Mouse (Mus musculus): ENCODE measurements at regions not wholly inside any gene's neighbourhood (a gene's known extent, or its start where the extent isn't known, plus 50 kb on each side); places are given as distances from the start of the nearest gene placed in this dataset.

- Histone ChIP-seq H3K27ac (ENCODE audit: low read length) (peak overlapping the region; percentile 93), H3K36me3 (ENCODE audit: control insufficient read depth, insufficient read depth) (peaks cover 4% of the 10 kb centered on the region; the same call in 1 of the 2 replicates), H3K4me2 (ENCODE audit: low read length) (peak overlapping the region; percentile 28; the same call in 1 of the 2 replicates), H3K9ac (replicated peaks; ENCODE audit: low read depth, low read length) (peak overlapping the region; percentile 48; the same call in 1 of the 2 replicates), H3K4me3 (replicated peaks; ENCODE audit: low read length) (no peak overlapping the region), H3K27me3 (replicated peaks; ENCODE audit: control insufficient read depth, insufficient read depth, low read length) (no peaks in the 10 kb centered on the region), H3K9me3 (ENCODE audit: control insufficient read depth, low read length) (no peaks in the 10 kb centered on the region), H3K4me1 (replicated peaks; ENCODE audit: control insufficient read depth, insufficient read depth, low read length) (peaks cover 96% of the 10 kb centered on the region)
- ATAC-seq = no peak
- 6% methylated on average over 5 of the region's 5 CpGs for WGBS
Observed at GRCm38 (mm10) chr7:79521259-79521658, 55.1 kb upstream of the Polg start.

GRCm38 (mm10) chr7:79520222-79520710 lies 54.1 kb upstream of the Polg start:
- no peak overlapping the region for H3K4me3 ChIP-seq (replicated peaks; ENCODE audit: low read length)
- H3K9ac ChIP-seq (replicated peaks; ENCODE audit: low read depth, low read length) = peak overlapping the region; percentile 48
- no peaks in the 10 kb centered on the region for H3K27me3 ChIP-seq (replicated peaks; ENCODE audit: control insufficient read depth, insufficient read depth, low read length)
- ATAC-seq = peak; percentile 34
- no peaks in the 10 kb centered on the region for H3K9me3 ChIP-seq (ENCODE audit: control insufficient read depth, low read length)
- peaks cover 95% of the 10 kb centered on the region for H3K4me1 ChIP-seq (replicated peaks; ENCODE audit: control insufficient read depth, insufficient read depth, low read length)
- H3K4me2 ChIP-seq (ENCODE audit: low read length) = peak overlapping the region; percentile 28; the same call in 1 of the 2 replicates
- WGBS = 4% methylated on average over 2 of the region's 2 CpGs
- H3K36me3 ChIP-seq (ENCODE audit: control insufficient read depth, insufficient read depth) = peaks cover 4% of the 10 kb centered on the region; the same call in 1 of the 2 replicates
- peak overlapping the region; percentile 93 for H3K27ac ChIP-seq (ENCODE audit: low read length)

DNA sequence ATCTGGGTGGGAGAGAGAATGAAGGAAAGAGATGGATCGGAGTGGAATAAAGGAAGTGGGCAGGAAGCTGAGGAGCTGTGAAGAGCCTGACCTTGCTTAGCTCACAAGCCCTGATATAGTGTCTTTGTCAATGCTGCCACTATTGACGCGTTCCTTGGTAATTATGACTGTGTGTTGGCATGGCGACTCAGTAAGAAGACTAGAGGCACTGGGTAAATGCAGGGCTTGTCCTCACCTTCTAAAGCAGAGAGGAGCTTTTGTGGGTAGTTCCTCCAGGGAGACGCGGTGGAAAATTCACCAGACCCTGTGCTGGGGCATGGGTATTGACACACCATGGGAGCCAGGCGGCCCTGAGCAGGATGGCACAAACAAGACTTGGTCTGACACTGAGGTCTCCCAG lies 52.8 kb upstream of the Polg start:
- H3K36me3 ChIP-seq (ENCODE audit: control insufficient read depth, insufficient read depth) = peaks cover 2% of the 10 kb centered on the region; the same call in 1 of the 2 replicates

GRCm38 (mm10) chr7:79517581-79518337 lies 51.6 kb upstream of the Polg start:
- peaks cover 97% of the 10 kb centered on the region for H3K4me1 ChIP-seq (replicated peaks; ENCODE audit: control insufficient read depth, insufficient read depth, low read length)
- no peaks in the 10 kb centered on the region for H3K27me3 ChIP-seq (replicated peaks; ENCODE audit: control insufficient read depth, insufficient read depth, low read length)
- H3K36me3 ChIP-seq (ENCODE audit: control insufficient read depth, insufficient read depth) = 0 out of 2 replicates have a peak, but pooled peaks cover 2% of the 10 kb centered on the region
- no peak overlapping the region for H3K4me3 ChIP-seq (replicated peaks; ENCODE audit: low read length)
- H3K9me3 ChIP-seq (ENCODE audit: control insufficient read depth, low read length) = no peaks in the 10 kb centered on the region
- 0 out of 2 replicates have a peak, but pooled peaks have one; percentile 7 for ATAC-seq
- H3K27ac ChIP-seq (ENCODE audit: low read length) = peak overlapping the region; percentile 93
- peak overlapping the region; percentile 41 for H3K4me2 ChIP-seq (ENCODE audit: low read length)
- peak overlapping the region; percentile 55 for H3K9ac ChIP-seq (replicated peaks; ENCODE audit: low read depth, low read length)
- WGBS = 7% methylated on average over 5 of the region's 5 CpGs

More for the DNA sequence above, 52.8 kb upstream of the Polg start:
- no peaks in the 10 kb centered on the region for H3K9me3 ChIP-seq (ENCODE audit: control insufficient read depth, low read length)
- ATAC-seq = 0 out of 2 replicates have a peak, but pooled peaks have one; percentile 1
- 12% methylated on average over 7 of the region's 7 CpGs for WGBS
- peak overlapping the region; percentile 41 for H3K4me2 ChIP-seq (ENCODE audit: low read length)
- peak overlapping the region; percentile 93 for H3K27ac ChIP-seq (ENCODE audit: low read length)
- H3K4me1 ChIP-seq (replicated peaks; ENCODE audit: control insufficient read depth, insufficient read depth, low read length) = peaks cover 96% of the 10 kb centered on the region
- H3K4me3 ChIP-seq (replicated peaks; ENCODE audit: low read length) = no peak overlapping the region
- H3K9ac ChIP-seq (replicated peaks; ENCODE audit: low read depth, low read length) = peak overlapping the region; percentile 55
- H3K27me3 ChIP-seq (replicated peaks; ENCODE audit: control insufficient read depth, insufficient read depth, low read length) = no peaks in the 10 kb centered on the region

GRCm38 (mm10) chr7:79516287-79516686 lies 50.1 kb upstream of the Polg start:
- H3K36me3 ChIP-seq (ENCODE audit: control insufficient read depth, insufficient read depth) = no peaks in the 10 kb centered on the region
- no peak for ATAC-seq
- H3K9me3 ChIP-seq (ENCODE audit: control insufficient read depth, low read length) = no peaks in the 10 kb centered on the region
- no peaks in the 10 kb centered on the region for H3K27me3 ChIP-seq (replicated peaks; ENCODE audit: control insufficient read depth, insufficient read depth, low read length)
- H3K9ac ChIP-seq (replicated peaks; ENCODE audit: low read depth, low read length) = peak overlapping the region; percentile 85
- peak overlapping the region; percentile 93 for H3K27ac ChIP-seq (ENCODE audit: low read length)
- H3K4me3 ChIP-seq (replicated peaks; ENCODE audit: low read length) = peak overlapping the region; percentile 36
- H3K4me1 ChIP-seq (replicated peaks; ENCODE audit: control insufficient read depth, insufficient read depth, low read length) = peaks cover 96% of the 10 kb centered on the region
- peak overlapping the region; percentile 72 for H3K4me2 ChIP-seq (ENCODE audit: low read length)
- 23% methylated on average over 4 of the region's 4 CpGs for WGBS
